Mouse (Mus musculus) brain, embryonic 14.5 days (tissue): ENCODE measurements around the gene Tob1.

Source experiments
- CTCF ChIP-seq: fragments of 200-500 bp; IDR thresholded peaks from 2 replicates; pipeline ENCODE4 v1.5.1; 2012; ENCODE audit warnings: inconsistent platforms, mild to moderate bottlenecking, moderate library complexity, borderline replicate concordance; ENCODE audit not compliant: insufficient read depth, insufficient read length; ENCODE audit errors: extremely low read depth
- POLR2A ChIP-seq: fragments of 200-500 bp; IDR thresholded peaks from 2 replicates; pipeline ENCODE4 v1.6.1; 2012; ENCODE audit warnings: mild to moderate bottlenecking, inconsistent platforms, borderline replicate concordance; ENCODE audit not compliant: poor library complexity, insufficient read depth, insufficient read length, severe bottlenecking; ENCODE audit errors: extremely low read depth

- TF ChIP-seq CTCF: no peak
- no peak for TF ChIP-seq POLR2A
Observed at GRCm38 (mm10) chr11:94230244-94230643, 19.0 kb downstream of the Tob1 start.
